Mouse (Mus musculus) 3134 (cell line): ENCODE results near the gene Rnf38.

Experiments used
- DNase-seq: peaks from one replicate; pipeline ENCODE4 v3.0.0-alpha.2; 2011; ENCODE audit warnings: low spot score; ENCODE audit not compliant: insufficient read length; ENCODE audit errors: extremely low read depth

The Rnf38 gene

GRCm38 (mm10) chr4:44233713-44234003 lies at the start of gene Rnf38:
TSS of gene Rnf38 (minus strand) at chr4:44233789.
- DNase-seq: no peak

- DNase-seq: peak; percentile 82
Measured at GRCm38 (mm10) chr4:44281597-44282265, 48.1 kb upstream of the Rnf38 start.

GRCm38 (mm10) chr4:44271134-44271533 lies 37.5 kb upstream of the Rnf38 start:
- DNase-seq: peak; percentile 52

- no peak for DNase-seq
Measured at GRCm38 (mm10) chr4:44269376-44269817, 35.8 kb upstream of the Rnf38 start.

- no peak for DNase-seq
Measured at GRCm38 (mm10) chr4:44267437-44267836, 33.8 kb upstream of the Rnf38 start.

- no peak for DNase-seq
Measured at GRCm38 (mm10) chr4:44265500-44265899, 31.9 kb upstream of the Rnf38 start.

- no peak for DNase-seq
Measured at GRCm38 (mm10) chr4:44260244-44260643, 26.7 kb upstream of the Rnf38 start.

- DNase-seq: no peak
Measured at GRCm38 (mm10) chr4:44259126-44259525, 25.5 kb upstream of the Rnf38 start.

GRCm38 (mm10) chr4:44254579-44254978 lies 21.0 kb upstream of the Rnf38 start:
- DNase-seq: no peak

GRCm38 (mm10) chr4:44253191-44253590 lies 19.6 kb upstream of the Rnf38 start:
- no peak for DNase-seq

- DNase-seq: no peak
Measured at GRCm38 (mm10) chr4:44251966-44252916, 18.7 kb upstream of the Rnf38 start.

GRCm38 (mm10) chr4:44251521-44251920 lies 17.9 kb upstream of the Rnf38 start:
- DNase-seq: no peak

- no peak for DNase-seq
Measured at GRCm38 (mm10) chr4:44249705-44250104, 16.1 kb upstream of the Rnf38 start.

- DNase-seq: no peak
Measured at GRCm38 (mm10) chr4:44247051-44247939, 13.7 kb upstream of the Rnf38 start.

- no peak for DNase-seq
Measured at GRCm38 (mm10) chr4:44246285-44246684, 12.7 kb upstream of the Rnf38 start.

- peak; percentile 67 for DNase-seq
Measured at GRCm38 (mm10) chr4:44241638-44242037, 8.0 kb upstream of the Rnf38 start.

GRCm38 (mm10) chr4:44235946-44236345 lies 2.4 kb upstream of the Rnf38 start:
- DNase-seq: no peak

- peak; percentile 94 for DNase-seq
Measured at GRCm38 (mm10) chr4:44234004-44234866, 646 bp upstream of the Rnf38 start.

- peak; percentile 77 for DNase-seq
Measured at GRCm38 (mm10) chr4:44232771-44233712, 547 bp downstream of the Rnf38 start.
